Mouse (Mus musculus) midbrain, postnatal 0 days (tissue): ENCODE data around the gene Cyp2u1. TPM values are rescaled to one million over a fixed set of nuclear protein-coding genes. Genes with fewer than 3 reads are reported as not detected.
"Not testable (repeated sequence)": the region's sequence is repeated elsewhere in the genome, so short reads cannot be mapped to it uniquely, and the experiment has no call there.

Source experiments
- ATAC-seq: fragments of 200-750 bp; cut with Nextera tagmentation; 2 replicates; pipeline ENCODE4 v1.8.0; 2017; ENCODE audit warnings: moderate number of reproducible peaks, mild to moderate bottlenecking, moderate TSS enrichment, moderate library complexity; ENCODE audit not compliant: low FRiP score
- DNase-seq: peaks from one replicate; pipeline ENCODE4 v3.0.0-alpha.2; 2015; ENCODE audit warnings: low spot score
- H3K27ac ChIP-seq: fragments of 300-500 bp; sonication (generic); 2 replicates; pipeline ENCODE4 v1.5.1; 2014; ENCODE audit warnings: low read depth, mild to moderate bottlenecking, low read length, mixed read lengths
- H3K27me3 ChIP-seq: fragments of 300-500 bp; sonication (generic); 2 replicates; pipeline ENCODE4 v1.6.1; 2014; ENCODE audit warnings: low read length, control low read depth, mixed read lengths; ENCODE audit not compliant: insufficient read depth
- H3K36me3 ChIP-seq: fragments of 300-500 bp; sonication (generic); 2 replicates; pipeline ENCODE4 v1.6.1; 2014; ENCODE audit warnings: low read length, control low read depth, mixed read lengths; ENCODE audit not compliant: insufficient read depth
- H3K4me1 ChIP-seq: fragments of 300-500 bp; sonication (generic); 2 replicates; pipeline ENCODE4 v1.6.1; 2014; ENCODE audit warnings: mild to moderate bottlenecking, control low read depth, antibody characterized with exemption, low read length, mixed read lengths; ENCODE audit not compliant: insufficient read depth
- H3K4me2 ChIP-seq: fragments of 300-500 bp; sonication (generic); 2 replicates; pipeline ENCODE4 v1.6.1; 2014; ENCODE audit warnings: low read depth, mild to moderate bottlenecking, low read length, mixed read lengths; ENCODE audit not compliant: poor library complexity, severe bottlenecking
- H3K4me3 ChIP-seq: fragments of 300-500 bp; sonication (generic); 2 replicates; pipeline ENCODE4 v1.5.1; 2014; ENCODE audit warnings: low read depth, mild to moderate bottlenecking, low read length, moderate library complexity
- H3K9ac ChIP-seq: fragments of 300-500 bp; sonication (generic); replicated peaks from 2 replicates; pipeline ENCODE4 v1.6.1; 2014; ENCODE audit warnings: mild to moderate bottlenecking, low read length, moderate library complexity, mixed read lengths; ENCODE audit not compliant: poor library complexity, severe bottlenecking
- H3K9me3 ChIP-seq: fragments of 300-500 bp; sonication (generic); 2 replicates; pipeline ENCODE4 v1.6.1; 2016; ENCODE audit warnings: low read length, control low read depth
- CTCF ChIP-seq: IDR thresholded peaks from 2 replicates; pipeline ENCODE4 v1.5.1; 2016; ENCODE audit warnings: antibody characterized with exemption, mild to moderate bottlenecking
- WGBS: fragments of 180-500 bp; shearing (Covaris S2); extraction: QIAGEN DNeasy Blood & Tissue Kit; methylation state at CpG from one replicate; pipeline ENCODE4 v1.1.7; 2014; 5-methylcytosine and 5-hydroxymethylcytosine counted together
- polyA plus RNA-seq: library from polyadenylated mRNA; unstranded; fragments of >200 nt; fragmentation: Nextera tagmentation; extraction: Ambion mirVana; gene quantifications from 2 replicates; pipeline ENCODE4 v1.2.1, GENCODE M21; 2015
- total RNA-seq: library from RNA; depleted of rRNA; stranded (reverse); fragments of >200 nt; gene quantifications from 2 replicates; pipeline ENCODE4 v1.2.3, GENCODE M21; 2014

Cyp2u1 gene
- total and polyA plus RNA-seq, 2 experiments from 2014 or later, result 14.3 to 15.2 TPM

- Histone ChIP-seq H3K4me1 (no peaks in the 10 kb centered on the region), H3K36me3 (no peaks in the 10 kb centered on the region), H3K27me3 (no peaks in the 10 kb centered on the region), H3K9ac (no peak overlapping the region), H3K4me2 (no peak overlapping the region), H3K4me3 (no peak overlapping the region), H3K9me3 (no peaks in the 10 kb centered on the region), H3K27ac (no peak overlapping the region)
- TF ChIP-seq CTCF, result no peak
- 91% methylated on average over 6 of the region's 6 CpGs for WGBS
- DNase-seq, result no peak
- ATAC-seq, result no peak
Measured at GRCm38 (mm10) chr3:131343311-131343710, 40.3 kb upstream of the Cyp2u1 start.

GRCm38 (mm10) chr3:131340885-131341284 is 37.9 kb upstream of the Cyp2u1 start:
- H3K36me3 ChIP-seq, result no peaks in the 10 kb centered on the region
- H3K4me3 ChIP-seq, result no peak overlapping the region
- no peaks in the 10 kb centered on the region for H3K9me3 ChIP-seq
- H3K4me1 ChIP-seq, result no peaks in the 10 kb centered on the region
- no peak overlapping the region for H3K9ac ChIP-seq
- TF ChIP-seq CTCF, result no peak
- ATAC-seq (no peak), DNase-seq (no peak)
- no peak overlapping the region for H3K27ac ChIP-seq
- H3K4me2 ChIP-seq, result no peak overlapping the region
- 84% methylated on average over 3 of the region's 3 CpGs for WGBS
- no peaks in the 10 kb centered on the region for H3K27me3 ChIP-seq

- TF ChIP-seq CTCF, result no peak
- DNase-seq (peak; percentile 20), ATAC-seq (no peak)
- H3K4me1 ChIP-seq, result peaks cover 4% of the 10 kb centered on the region; the same call in 1 of the 2 replicates
- no peak overlapping the region for H3K9ac ChIP-seq
- no peak overlapping the region for H3K4me2 ChIP-seq
- H3K36me3 ChIP-seq, result no peaks in the 10 kb centered on the region
- no peak overlapping the region for H3K4me3 ChIP-seq
- H3K27me3 ChIP-seq, result no peaks in the 10 kb centered on the region
- H3K9me3 ChIP-seq, result no peaks in the 10 kb centered on the region
- 62% methylated on average over 4 of the region's 4 CpGs for WGBS
- H3K27ac ChIP-seq, result no peak overlapping the region
Measured at GRCm38 (mm10) chr3:131339280-131339679, 36.3 kb upstream of the Cyp2u1 start.

- not testable (repeated sequence) for H3K4me1 ChIP-seq, H3K9me3 ChIP-seq, DNase-seq, H3K4me3 ChIP-seq, H3K27me3 ChIP-seq, H3K36me3 ChIP-seq, H3K4me2 ChIP-seq, H3K27ac ChIP-seq, H3K9ac ChIP-seq, ATAC-seq
- 100% methylated on average over 6 of the region's 7 CpGs for WGBS
Measured at GRCm38 (mm10) chr3:131337749-131338148, 34.7 kb upstream of the Cyp2u1 start.

- Histone ChIP-seq H3K27ac (no peak overlapping the region), H3K4me3 (no peak overlapping the region), H3K4me2 (no peak overlapping the region), H3K9me3 (no peaks in the 10 kb centered on the region), H3K36me3 (no peaks in the 10 kb centered on the region), H3K4me1 (peaks cover 4% of the 10 kb centered on the region; the same call in 1 of the 2 replicates), H3K27me3 (no peaks in the 10 kb centered on the region), H3K9ac (no peak overlapping the region)
- TF ChIP-seq CTCF, result no peak
- 78% methylated on average over 8 of the region's 8 CpGs for WGBS
- ATAC-seq, result no peak
- DNase-seq, result peak; percentile 14
Measured at GRCm38 (mm10) chr3:131336629-131337028, 33.6 kb upstream of the Cyp2u1 start.

- TF ChIP-seq CTCF, result no peak
- ATAC-seq, result 0 out of 2 replicates have a peak, but pooled peaks have one; percentile 49
- no peak overlapping the region for H3K4me3 ChIP-seq
- H3K27me3 ChIP-seq, result no peaks in the 10 kb centered on the region
- H3K36me3 ChIP-seq, result no peaks in the 10 kb centered on the region
- no peak for DNase-seq
- no peak overlapping the region for H3K27ac ChIP-seq
- 85% methylated on average over 8 of the region's 8 CpGs for WGBS
- no peak overlapping the region for H3K4me2 ChIP-seq
- no peaks in the 10 kb centered on the region for H3K9me3 ChIP-seq
- H3K9ac ChIP-seq, result no peak overlapping the region
- H3K4me1 ChIP-seq, result peaks cover 4% of the 10 kb centered on the region; the same call in 1 of the 2 replicates
Measured at GRCm38 (mm10) chr3:131335117-131335547, 32.1 kb upstream of the Cyp2u1 start.
